Mouse (Mus musculus): ENCODE data around the gene H2-Q4. TPM values are rescaled to one million over a fixed set of nuclear protein-coding genes. Genes with fewer than 3 reads are reported as not detected.
"Not testable (repeated sequence)": the region's sequence is repeated elsewhere in the genome, so short reads cannot be mapped to it uniquely, and the experiment has no call there.

The H2-Q4 gene
- total RNA-seq (2015), result 10.6 and 18.1 TPM in 2 replicates
- total RNA-seq (2017), result 24.4 and 31.4 TPM in 2 replicates

DNA sequence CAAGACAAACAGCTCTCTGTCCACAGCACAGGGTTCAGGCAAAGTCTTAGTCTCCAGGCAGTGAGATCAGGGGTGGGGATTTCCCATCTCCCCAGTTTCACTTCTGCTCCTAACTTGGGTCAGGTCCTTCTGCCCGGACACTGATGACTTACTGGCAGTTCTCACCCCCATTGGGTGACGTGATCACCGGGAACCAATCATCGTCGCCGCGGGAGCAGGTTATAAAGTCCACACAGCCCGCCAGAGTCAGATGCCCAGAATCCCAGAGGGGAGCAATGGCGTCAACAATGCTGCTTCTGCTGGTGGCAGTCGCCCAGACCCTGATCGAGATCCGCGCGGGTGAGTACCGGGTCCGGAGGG, at the start of gene H2-Q4:
H2-Q4 (plus strand) TSS at position 249 of the 360 bp plus-strand sequence.
- ATAC-seq (replicated peaks; ENCODE audit: poor library complexity), result peak; percentile 100

DNA sequence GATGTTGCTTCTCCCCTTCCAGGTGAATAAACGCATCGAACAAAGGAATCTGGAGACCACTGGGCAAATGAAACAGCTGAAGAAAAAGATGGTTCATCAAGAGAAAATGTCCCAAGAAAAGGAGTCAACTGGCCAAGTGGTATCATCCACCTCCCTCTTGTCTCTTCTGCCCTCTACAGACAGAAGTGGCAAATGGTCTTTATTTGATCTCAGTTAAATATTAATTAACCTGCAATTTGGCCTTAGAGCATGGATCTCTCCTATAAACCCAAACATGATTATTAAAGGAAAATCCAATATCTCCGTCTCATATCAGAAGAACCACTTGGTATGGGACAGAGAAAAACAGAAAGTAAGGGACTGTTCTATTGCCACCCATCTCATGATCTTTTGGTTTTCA, 49.7 kb upstream of the H2-Q4 start:
- ATAC-seq (replicated peaks; ENCODE audit: poor library complexity), result not testable (repeated sequence)

DNA sequence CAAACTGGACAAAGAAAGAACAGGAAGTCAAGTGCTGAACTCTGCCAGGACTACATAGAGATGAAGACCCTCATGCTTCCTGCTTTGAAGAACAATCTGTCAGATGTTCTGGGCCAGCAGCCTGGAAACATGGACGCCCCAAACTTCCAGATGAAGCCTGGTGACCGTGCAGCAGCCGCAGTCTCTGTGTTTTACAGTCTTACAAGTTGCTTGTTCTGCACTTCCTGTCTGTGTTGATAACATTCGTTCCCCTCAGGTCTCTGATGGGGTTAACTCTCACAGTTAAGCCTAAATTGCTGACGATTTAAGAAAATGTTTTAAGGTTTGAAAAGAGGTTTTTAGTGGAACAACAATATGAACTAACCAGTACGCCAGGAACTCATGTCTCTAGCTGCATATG, 47.9 kb upstream of the H2-Q4 start:
- ATAC-seq (replicated peaks; ENCODE audit: poor library complexity), result not testable (repeated sequence)

DNA sequence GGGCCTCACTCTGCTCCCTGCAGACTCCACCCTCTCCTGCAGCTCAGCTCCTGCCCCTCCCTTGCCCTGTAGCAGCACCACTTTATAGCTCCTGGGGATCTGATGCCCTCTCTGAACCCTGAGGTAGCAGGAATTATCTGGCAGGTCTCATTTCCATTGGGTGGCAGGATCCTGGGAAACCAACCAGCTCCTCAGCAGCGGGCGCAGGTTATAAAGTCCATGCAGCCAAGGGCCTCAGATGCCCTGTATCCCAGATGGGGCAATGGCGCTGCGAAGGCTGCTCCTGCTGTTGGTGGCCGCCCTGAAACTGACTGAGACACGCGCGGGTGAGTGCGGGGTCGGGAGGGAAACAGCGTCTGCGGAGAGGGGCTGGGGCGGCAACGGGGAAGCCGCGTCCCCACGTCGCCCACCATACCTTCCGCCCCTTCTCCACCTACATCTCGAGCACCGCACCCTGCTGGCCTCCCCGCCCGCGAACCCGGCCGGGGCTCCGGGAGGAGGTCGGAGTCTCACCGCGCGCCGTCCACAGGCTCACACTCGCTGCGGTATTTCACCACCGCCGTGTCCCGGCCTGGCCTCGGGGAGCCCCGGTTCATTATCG, 37.2 kb upstream of the H2-Q4 start, which contains the start of gene H2-Q2:
H2-Q2 (plus strand) TSS at position 172 of the 601 bp plus-strand sequence.
- peak; percentile 31; the same call in 1 of the 2 replicates for ATAC-seq (replicated peaks; ENCODE audit: poor library complexity)

GRCm38 (mm10) chr17:35342711-35343476, 36.5 kb upstream of the H2-Q4 start:
- ATAC-seq (replicated peaks; ENCODE audit: poor library complexity), result 0 out of 2 replicates have a peak, but pooled peaks have one; percentile 9

DNA sequence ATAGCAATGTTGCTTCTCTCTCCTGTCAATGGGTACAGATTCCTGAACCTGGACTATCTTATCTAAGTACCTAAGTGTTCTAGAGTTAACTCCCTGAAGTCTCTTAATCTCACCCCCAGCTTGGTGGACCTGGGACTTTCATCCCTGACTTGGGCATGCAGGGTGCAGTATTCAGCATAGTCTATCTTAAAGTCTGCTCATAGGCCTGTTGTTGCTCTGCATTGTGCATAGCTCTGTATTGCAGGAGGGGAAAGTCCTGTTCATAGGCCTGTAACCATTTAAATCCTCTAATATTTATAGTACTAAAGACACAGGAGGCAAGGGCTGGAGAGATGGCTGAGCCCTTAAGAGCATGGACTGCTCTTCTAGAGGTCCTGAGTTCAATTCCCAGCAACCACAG, 31.8 kb upstream of the H2-Q4 start:
- ATAC-seq (replicated peaks; ENCODE audit: poor library complexity), result not testable (repeated sequence)

DNA sequence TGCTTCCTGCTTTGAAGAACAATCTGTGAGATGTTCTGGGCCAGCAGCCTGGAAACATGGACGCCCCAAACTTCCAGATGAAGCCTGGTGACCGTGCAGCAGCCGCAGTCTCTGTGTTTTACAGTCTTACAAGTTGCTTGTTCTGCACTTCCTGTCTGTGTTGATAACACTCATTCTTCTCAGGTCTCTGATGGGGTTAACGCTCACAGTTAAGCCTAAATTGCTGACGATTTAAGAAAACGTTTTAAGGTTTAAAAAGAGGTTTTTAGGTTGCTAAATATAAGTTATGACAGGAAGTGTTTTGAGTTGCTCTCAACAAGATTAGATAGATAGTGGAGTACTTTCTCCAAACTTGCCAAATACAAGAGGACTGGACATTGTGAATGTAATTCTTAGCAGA, 26.1 kb upstream of the H2-Q4 start:
- not testable (repeated sequence) for ATAC-seq (replicated peaks; ENCODE audit: poor library complexity)

- no peak for ATAC-seq (replicated peaks; ENCODE audit: poor library complexity)
Measured at GRCm38 (mm10) chr17:35354071-35354470, 25.3 kb upstream of the H2-Q4 start.

DNA sequence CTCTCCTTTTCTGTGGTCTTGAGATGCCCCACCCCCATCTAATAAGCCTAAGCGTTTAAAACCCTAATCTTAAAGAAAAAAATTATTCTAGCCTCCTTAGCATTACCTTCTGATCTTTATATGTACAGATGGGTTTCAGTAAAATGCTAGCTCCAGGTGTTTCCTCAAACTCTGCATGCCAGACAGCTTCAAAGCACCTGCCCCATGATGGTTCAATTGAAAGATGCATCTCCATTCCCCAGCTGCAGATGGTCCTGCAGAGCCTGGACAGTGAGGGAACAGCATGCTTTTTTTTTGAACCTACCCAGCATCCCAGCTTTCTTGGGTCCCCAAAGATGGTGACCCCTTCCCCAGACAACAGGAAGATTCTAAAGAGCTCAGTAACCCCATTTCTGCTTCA, 22.3 kb upstream of the H2-Q4 start:
- ATAC-seq (replicated peaks; ENCODE audit: poor library complexity), result no peak

- ATAC-seq (replicated peaks; ENCODE audit: poor library complexity), result no peak
Measured at GRCm38 (mm10) chr17:35358763-35359469, 20.5 kb upstream of the H2-Q4 start.

DNA sequence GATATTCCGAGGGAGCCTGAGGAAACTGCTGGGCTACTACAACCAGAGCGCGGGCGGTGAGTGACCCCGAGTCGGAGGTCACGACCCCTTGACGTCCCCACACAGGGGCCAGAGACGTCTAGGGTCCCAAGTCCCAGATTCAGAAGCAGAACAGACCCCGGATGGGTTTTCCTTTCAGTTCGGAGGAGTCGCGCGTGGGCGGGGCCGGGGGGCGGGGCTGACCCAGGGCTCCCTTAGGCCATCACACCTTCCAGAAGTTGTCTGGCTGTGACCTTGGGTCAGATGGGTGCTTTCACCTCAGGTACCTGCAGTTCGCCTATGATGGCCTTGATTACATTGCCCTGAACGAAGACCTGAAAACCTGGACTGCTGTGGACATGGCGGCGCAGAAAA, 20.0 kb upstream of the H2-Q4 start:
- no peak for ATAC-seq (replicated peaks; ENCODE audit: poor library complexity)

DNA sequence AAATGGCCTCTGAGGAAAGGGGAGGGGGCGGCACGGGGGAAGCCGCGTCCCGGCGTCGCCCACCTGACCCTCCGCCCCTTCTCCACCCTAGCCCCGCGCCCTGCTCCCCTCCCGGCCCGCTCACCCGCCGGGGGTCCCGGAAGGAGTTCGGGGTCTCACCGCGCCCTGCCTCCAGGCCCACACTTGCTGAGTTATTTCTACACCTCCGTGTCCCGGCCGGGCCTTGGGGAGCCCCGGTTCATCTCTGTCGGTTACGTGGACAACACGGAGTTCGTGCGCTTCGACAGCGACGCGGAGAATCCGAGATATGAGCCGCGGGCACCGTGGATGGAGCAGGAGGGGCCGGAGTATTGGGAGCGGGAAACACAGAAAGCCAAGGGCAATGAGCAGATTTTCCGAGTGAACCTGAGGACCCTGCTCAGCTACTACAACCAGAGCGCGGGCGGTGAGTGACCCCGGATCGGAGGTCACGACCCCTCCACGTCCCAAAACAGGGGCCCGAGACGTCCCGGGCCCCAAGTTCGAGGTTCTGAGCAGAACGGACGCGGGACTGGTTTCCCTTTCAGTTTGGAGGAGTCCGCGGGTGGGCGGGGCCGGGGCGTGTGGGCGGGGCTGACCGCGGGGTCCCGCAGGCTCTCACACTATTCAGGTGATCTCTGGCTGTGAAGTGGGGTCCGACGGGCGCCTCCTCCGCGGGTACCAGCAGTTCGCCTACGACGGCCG, 473 bp downstream of the H2-Q4 start:
- peak; percentile 26; the same call in 1 of the 2 replicates for ATAC-seq (replicated peaks; ENCODE audit: poor library complexity)

DNA sequence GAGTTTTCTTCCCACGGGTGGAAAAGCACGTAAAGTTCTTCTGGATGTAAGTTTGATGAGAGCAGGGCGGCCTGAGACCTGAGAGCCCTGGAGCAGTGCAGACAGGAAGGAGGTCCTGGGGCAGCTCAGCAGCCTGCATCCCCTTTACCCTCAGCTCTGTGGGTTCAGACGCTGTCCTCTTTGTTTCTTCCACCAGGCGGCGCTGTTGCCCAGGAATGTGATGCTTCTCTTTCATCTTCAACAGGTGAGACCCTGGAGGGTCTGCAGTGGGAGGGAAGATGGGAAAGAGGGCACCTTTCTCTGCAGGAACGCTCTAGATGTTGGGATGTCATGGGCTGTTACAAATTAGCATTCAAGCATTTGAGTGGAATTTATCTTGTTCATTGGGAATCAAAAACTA, 10.4 kb downstream of the H2-Q4 start:
- ATAC-seq (replicated peaks; ENCODE audit: poor library complexity), result not testable (repeated sequence)

- ATAC-seq (replicated peaks; ENCODE audit: poor library complexity), result not testable (repeated sequence)
Measured at GRCm38 (mm10) chr17:35392671-35393070, 13.3 kb downstream of the H2-Q4 start.

DNA sequence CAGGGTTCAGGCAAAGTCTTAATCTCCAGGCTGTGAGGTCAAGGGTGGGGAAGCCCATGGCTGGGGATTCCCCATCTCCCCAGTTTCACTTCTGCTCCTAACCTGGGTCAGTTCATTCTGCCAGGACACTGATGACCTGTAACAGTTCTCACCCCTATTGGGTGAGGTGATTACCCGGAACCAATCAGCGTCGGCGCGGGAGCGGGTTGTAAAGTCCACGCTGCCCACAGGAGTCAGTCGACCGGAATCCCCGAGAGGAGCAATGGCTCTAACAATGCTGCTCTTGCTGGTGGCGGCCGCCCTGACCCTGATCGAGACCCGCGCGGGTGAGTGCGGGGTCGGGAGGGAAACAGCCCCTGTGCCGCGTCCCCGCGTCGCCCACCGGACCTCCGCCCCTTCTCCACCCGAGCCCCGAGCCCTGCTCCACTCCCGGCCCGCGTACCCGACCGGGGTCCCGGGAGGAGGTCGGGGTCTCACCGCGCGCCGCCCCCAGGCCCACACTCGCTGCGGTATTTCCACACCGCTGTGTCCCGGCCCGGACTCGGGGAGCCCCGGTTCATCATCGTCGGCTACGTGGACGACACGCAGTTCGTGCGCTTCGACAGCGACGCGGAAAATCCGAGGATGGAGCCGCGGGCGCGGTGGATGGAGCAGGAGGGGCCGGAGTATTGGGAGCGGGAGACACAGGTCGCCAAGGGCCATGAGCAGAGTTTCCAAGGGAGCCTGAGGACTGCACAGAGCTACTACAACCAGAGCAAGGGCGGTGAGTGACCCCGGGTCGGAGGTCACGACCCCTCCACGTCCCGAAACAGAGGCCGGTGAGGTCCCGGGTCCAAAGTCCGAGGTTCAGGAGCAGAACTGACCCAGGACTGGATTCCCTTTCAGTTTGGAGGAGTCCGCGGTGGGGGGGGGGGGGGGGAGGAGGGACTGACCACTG, 14.7 kb downstream of the H2-Q4 start:
- ATAC-seq (replicated peaks; ENCODE audit: poor library complexity), result peak; percentile 99

GRCm38 (mm10) chr17:35396956-35397355, 17.5 kb downstream of the H2-Q4 start:
- ATAC-seq (replicated peaks; ENCODE audit: poor library complexity), result not testable (repeated sequence)

GRCm38 (mm10) chr17:35413057-35413456, 33.6 kb downstream of the H2-Q4 start:
- ATAC-seq (replicated peaks; ENCODE audit: poor library complexity), result not testable (repeated sequence)

DNA sequence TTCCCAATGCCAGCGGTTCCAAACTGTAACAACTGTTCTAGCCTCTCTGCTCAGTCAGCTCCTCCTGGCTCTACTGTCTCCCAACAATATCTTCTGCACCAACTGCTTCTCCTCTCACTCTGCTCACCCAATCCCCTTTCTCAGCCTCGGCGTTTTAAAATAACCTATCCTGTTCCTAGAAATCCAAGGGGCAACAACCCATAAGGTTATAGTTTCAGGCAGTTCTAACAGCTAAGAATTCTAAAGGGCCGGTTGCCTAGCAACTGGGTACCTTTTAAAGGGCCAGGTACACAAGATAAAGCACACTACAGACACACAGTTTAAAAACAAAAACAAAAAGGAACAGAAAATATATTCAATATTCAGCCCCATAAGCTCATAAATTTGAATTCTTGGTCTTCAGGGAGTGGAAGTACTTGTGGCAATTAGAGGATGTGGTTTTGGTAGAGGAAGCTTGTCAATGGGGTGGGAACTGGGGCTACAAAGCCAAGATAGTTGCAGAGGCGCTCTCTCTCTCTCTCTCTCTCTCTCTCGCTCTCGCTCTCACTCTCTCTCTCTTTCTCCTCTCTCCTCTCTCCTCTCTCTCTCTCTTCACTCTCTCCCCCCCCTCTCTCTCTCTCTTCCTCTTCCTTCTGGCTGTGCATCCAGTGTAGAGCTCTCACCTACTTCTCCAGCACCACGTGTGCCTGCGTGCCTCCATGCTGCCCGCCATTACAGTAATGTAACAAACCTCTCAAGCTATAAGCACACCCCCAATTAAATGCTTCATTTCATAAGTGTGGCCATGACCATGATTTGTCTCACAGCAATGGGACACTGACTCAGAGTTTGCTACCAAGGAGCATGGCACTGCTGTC, 36.1 kb downstream of the H2-Q4 start:
- ATAC-seq (replicated peaks; ENCODE audit: poor library complexity), result peak; percentile 85

- ATAC-seq (replicated peaks; ENCODE audit: poor library complexity), result no peak
Measured at GRCm38 (mm10) chr17:35418772-35419171, 39.4 kb downstream of the H2-Q4 start.
